Mouse (Mus musculus) thymus, adult 18-20 months (tissue): Measurements from ENCODE around the gene Ube2l6.
A peak's percentile ranks its signal among the peaks of the same experiment; 100 is the strongest.

Source experiments
- DNase-seq, 2 experiments: peaks; one replicate each; pipeline ENCODE4 v3.0.0; 2022; ENCODE audit warnings: mixed read lengths in 2 of 2

Gene Ube2l6

GRCm38 (mm10) chr2:84838993-84839980 lies 40.7 kb downstream of the Ube2l6 start:
- peak; percentile 40 to 49 for DNase-seq

DNA sequence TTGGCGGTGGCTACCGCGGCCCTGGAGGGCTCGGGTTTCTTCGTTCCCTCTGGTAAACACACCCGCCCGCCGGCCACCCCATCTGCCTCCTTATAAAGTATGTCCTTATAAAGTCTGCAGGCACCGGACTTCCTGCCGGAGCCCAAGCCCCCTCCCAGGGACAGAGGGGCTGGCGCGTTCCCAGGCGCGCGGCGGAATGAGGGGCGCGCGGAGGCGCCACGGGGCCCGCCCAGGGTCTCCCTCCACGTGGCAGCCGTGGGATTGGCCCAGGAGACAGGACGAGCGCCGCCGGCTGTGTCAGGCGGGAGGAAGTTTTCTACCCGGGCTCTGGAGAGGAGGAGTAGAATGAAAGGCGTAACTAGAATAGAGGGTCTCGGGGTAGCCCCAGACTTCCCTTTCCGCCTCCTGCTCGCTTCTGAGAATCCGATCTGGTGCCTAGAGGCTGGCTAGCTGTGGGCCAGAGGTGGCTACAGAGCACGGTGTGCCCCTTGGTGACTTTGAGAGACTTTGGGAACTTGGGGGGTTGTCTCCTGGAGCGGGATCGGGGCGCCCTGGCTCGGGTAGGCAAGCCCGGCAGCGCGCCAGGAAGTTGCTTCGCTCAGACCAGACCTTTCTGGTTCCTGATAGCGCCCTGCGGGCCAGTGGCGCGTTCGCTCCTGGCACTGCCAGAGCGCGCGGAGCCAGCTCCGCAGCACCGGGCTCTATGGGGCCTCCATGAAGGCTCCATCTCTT lies 41.6 kb downstream of the Ube2l6 start:
- DNase-seq, result peak; percentile 47 to 65

- DNase-seq, result peak in 1 of 2 experiments; percentile 30
Measured at GRCm38 (mm10) chr2:84840748-84841563, 42.3 kb downstream of the Ube2l6 start.

GRCm38 (mm10) chr2:84841905-84842304 lies 43.3 kb downstream of the Ube2l6 start:
- peak; percentile 36 to 39 for DNase-seq

- DNase-seq, result peak in 1 of 2 experiments; percentile 51
Measured at GRCm38 (mm10) chr2:84843654-84844053, 45.0 kb downstream of the Ube2l6 start.

- DNase-seq, result no peak
Measured at GRCm38 (mm10) chr2:84845226-84845625, 46.6 kb downstream of the Ube2l6 start.

DNA sequence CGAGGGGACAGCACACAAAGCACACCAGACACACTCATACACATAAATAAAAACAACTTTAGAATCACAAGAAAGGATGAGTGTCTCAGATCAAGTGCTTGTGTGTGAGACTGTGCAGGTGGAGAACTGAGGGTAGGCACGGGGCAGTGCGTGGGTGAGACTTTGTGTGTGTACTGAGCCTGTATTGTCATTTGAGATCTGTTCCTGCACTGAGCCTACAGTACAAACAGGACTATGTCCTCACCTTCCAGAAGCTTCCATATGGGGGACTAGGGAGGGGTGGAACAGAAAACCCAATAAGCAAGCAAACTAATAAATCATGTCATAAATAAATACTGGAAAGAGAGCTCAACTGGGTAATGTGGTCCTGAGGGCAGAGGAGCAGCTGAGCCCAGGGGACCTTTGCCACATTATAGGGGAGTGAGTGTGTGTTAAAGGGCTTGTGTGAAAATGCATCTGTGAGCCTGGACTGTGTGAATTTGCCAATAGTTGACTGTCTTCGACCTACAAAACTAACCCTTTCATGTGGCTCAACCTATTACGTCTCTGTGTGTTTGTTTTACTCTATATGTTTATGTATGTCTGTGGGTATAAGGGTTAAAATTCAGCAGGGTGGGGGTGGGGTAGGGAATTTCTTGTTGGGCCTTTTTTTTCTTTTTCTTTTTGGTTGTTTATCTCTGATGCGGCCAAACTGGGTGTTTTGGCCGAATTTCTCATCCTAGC lies 51.9 kb downstream of the Ube2l6 start:
- no peak for DNase-seq

GRCm38 (mm10) chr2:84851130-84852040 lies 52.8 kb downstream of the Ube2l6 start:
- no peak for DNase-seq

DNA sequence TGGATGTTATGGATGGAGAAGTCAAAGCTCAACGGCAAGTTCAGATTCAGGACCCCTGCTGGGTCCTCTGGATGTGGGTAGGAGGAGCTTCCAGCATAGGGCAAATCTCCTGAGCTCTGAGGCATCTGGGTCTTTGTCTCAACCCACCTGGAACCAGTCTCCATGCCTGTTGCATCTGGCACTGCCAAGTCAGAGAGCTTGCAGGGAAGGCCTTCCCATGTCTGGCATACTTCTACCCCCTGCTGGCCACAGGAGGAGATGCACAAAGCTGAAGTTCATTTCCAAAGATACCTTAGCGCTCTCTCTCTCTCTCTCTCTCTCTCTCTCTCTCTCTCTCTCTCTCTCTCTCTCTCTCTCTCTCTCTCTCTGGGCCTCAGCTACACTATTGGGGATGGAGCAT lies 57.1 kb downstream of the Ube2l6 start:
- DNase-seq, result peak in 1 of 2 experiments; percentile 43

- no peak for DNase-seq
Measured at GRCm38 (mm10) chr2:84858551-84858950, 59.9 kb downstream of the Ube2l6 start.
